Mouse (Mus musculus) right cerebral cortex, postnatal 10 days (tissue): ENCODE data around the gene Galnt7.
A peak's percentile ranks its signal among the peaks of the same experiment; 100 is the strongest.

Source experiments
- DNase-seq, 2 experiments: peaks; one replicate each; pipeline ENCODE4 v3.0.0; 2021; ENCODE audit warnings: low spot score in 2 of 2

Gene Galnt7

DNA sequence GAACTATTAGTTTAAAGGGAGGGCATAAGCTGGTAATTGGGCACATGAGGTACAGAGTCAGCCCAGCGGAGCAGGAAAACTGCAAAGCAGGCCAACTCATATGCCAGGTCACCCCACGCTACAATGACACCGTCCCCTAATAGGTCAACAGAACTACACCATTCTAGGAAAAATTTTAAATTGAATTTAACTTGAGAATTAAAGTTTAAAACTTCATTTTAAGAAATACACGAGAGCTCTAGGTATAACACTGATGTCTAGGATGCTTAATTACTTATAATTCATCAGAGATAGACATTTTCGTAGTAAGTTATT, 67.7 kb downstream of the Galnt7 start:
- no peak for DNase-seq

DNA sequence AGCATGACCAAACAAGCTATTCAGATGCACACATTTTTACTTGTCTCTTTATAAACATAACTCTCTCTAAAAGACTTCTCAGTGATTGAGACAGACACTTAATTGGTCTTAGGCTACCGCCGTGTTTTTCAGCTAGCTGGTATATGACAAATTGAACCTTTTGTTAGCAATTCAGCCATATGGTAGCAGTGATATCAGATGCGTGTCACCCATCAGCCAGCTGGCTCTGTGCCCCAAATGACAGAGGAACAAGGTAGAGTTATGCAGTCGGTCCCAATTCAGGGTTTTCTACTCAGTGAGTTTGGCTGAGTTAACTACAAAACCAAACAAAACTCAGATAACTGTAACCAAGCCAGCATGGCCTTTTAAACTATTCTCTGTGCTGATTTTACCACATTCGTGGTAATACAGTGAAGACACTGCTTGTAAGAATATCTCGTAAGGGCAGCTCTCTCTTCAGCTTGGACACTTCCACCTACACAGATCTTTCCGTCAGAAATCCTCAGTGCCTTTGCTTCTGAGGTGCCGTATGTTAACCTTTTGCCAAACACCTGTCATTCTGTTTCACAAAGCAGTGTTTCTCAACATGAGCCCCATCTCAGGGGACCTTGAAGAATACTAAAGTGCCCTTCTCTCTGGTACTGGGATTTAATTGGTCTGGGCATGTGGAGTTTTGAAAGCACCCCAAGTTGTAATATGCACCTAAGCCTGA, 68.3 kb downstream of the Galnt7 start:
- no peak for DNase-seq

DNA sequence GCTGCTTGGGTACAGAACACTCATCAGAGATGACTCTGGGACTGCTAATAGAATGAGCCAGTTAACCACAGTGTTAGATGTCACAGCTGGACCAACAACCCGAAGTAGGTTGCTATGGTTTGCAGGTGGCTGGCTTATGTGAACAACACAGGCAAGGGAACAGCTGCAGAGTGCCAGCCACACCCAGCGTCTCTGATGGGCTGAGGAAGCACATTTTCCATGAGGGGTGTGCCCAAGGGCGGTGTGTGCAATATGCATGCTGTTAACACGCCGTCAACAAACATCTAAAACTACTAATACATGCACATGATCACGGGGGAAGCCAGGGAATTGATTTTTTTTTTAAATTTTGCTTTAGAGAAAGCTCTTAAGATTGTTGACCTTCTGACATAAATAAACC, 73.0 kb downstream of the Galnt7 start:
- no peak for DNase-seq

DNA sequence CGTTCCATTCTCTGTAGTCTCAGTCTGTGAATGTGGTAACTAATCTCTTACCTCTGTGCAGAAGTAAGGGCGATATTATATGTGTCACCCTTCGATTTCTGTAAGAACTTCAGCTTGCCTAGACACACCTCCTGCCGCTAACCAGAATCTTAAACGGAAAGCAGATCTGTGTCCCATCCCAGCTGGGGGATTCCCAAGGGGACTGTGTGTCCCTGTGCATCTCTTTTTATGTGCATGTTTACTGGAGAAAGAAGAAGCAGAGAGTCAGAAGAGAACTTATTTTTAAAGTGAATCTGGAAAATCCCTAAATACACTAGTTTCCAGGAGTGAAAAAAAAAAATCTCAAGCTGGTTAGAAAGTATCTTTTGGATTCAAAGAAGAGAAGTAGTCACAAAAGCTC, 75.5 kb downstream of the Galnt7 start:
- no peak for DNase-seq

DNA sequence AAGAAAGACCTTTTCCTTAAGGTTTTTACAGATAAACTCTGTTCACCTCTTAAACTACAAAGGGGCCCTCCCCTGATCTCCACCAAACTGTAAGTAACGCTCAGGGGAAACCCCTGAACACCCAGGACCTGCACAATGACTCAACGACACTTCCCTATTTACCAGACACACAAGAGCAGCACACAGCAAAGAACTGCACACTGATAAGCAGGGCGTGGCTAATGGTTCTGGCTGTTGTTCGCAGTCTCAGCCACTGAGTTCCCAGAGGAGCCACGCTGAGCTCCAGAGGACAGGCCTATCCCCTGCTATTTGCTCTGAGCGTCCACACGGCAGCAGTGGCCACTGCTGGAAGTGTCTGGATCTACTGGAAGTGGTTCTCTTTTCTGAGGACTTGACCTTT, 76.6 kb downstream of the Galnt7 start:
- no peak for DNase-seq

DNA sequence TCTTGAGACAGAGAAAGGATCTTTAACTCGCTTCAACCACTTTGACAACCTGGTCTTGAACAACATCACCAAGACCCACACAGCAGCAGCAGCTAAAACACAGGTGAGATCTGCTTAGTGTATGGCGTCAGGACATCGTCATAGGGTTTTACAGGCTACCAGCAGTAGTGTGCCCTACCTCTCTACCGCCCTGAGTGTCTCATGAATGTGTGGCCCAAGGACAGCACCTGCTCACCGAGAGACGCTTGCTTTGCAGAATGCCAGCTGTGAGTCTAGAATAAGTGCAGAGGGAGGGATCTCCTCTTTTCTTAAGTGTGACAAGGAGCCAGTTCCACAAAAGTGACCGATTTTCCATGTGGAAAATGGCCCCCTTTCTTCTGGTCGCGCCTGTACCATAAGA, 77.5 kb downstream of the Galnt7 start:
- no peak for DNase-seq

DNA sequence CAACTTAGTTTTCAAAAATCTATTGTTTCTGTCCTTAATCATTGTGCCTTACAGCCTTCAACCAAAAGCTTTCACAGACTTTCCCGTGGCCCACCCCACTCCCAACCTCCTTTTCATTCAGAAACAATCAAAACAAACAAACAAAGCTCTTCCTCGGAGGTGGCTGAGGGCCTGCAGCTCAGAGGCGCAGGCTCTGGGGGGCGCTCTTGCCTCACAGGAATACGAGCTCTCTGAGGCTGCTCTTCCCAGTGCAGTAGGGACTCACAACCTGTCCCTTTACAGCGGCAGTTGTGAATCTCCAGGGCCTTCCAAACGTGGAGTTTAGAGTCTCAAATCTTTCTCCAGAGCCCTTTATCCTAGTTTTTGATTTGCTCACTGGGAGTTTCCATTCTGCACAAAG, 78.4 kb downstream of the Galnt7 start:
- peak; percentile 66 to 81 for DNase-seq

DNA sequence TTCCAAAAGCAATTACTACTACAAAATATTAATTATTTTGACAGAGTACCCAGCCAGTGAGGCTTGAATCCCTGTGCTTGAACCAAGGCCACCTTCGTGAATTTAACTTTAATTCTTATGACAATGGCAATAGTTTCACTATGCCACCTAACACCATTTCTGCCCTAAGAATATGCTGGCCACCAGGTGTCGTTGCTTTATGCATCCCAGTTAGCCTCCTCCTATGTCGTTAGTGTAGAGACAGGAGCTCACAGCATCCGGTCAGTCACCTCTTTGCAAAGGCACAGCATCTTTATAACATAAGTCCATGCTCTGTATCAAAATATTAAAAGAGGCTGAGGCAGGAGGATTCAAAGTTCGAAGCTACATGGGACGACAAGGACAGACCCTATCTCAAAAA, 79.0 kb downstream of the Galnt7 start:
- no peak for DNase-seq

DNA sequence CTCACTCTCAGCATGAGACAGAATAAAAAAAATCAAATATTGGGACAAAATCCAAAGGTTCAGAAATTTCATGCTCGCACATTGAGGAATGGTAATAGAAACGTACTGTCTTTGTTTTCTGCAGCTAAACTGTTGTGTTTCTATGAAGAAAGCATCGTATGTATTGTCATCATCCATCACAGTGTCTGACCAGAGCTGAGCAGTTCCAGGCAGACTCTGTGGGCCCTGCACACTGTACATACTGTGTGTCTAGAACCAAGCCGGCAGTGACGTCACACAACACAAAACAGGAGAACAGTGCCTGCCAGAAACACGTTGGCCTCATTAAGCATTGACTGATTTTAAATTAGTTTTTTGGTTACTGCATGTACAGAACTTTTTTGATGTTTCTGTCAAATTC, 82.9 kb downstream of the Galnt7 start:
- DNase-seq: no peak

DNA sequence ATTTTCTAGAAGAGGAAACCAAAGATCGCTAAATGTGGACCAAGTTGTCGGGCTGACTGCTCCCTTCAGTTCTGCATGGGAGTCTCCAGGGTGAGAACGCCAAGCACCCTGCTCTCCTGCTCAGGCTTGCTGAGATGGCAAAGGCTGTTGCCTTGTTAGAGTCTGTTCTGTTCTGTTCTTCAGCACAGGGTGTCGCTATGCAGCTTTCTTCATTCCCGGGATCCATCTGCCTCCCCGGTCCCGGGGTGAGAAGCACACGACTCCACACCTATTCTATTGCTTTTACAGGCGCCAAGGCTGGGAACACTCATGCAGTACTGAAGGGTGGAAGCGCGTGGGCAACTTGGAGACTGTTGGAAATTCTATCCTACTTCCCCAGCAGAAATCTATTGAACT, 83.4 kb downstream of the Galnt7 start:
- peak; percentile 38 to 48 for DNase-seq

DNA sequence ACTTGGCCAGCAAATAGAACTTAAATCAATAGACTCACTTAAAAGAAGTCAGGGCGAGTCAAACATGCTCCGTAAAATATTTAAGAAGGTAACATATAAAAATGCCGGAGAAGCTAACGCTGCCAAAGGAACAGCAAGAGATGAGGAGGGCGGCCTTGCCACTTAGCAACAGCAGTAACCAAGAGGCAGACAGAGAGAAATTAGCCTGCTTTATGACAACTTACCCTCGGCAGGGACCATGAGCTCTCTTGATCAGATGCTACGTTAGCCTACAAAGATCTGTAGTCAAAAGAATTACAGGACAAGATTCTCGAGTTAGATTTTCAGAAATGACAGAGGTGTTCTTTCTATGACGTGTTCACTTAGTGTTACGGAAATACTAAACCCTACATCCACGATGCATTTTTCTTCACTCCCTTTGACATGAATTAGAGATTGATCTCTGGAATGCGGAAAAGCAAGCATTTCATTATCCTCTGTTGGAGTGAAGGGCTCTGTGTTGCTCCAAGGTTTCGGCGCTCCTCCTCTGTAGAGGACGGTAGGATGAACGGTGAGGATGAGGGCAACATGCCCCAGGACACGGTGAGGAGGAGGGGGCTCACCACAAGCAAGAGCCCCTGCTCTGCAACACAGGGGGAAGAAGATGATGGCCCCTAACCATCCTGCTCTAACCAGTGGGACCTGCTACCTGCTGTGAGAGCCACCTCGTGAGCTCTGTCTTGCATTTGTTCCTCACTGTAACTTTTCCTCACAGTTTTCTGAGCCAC, 84.0 kb downstream of the Galnt7 start:
- DNase-seq: no peak

DNA sequence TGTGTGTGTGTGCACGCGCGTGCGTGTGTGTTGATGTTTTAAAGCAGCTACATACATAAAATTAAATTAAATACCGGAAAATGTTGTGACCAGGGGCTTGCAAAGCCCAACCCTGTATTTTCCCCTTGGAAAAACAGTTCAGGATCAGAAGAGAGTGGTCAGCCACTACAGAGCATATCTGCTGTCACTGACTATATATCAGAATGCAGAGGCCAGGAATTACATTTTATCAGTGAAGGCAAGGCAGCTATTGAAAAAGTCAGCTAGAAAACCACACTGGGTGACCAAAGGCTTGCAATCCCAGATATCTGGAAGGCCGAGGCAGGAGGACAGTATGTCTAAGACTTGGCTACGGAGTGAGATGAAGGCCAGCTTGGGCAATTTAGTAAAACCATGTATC, 84.8 kb downstream of the Galnt7 start:
- no peak for DNase-seq

DNA sequence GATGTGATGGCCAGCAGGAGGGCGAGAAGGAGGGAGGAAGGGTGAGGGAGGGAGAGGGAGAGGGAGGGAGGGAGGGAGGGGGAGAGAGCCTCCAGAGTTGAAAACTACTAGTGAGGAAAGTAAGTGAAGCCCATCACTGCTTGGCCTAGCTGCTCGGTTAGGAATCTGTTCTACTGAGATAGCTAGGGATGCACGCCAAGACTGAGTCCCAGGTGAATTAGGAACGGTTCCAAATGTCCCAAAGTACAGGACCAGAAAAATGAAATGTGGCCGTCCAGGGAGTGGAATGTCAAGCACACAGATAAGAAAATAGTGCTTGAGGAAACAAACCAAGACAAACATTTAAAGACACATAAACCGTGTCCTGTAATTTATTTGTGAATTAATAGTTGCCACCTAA, 87.8 kb downstream of the Galnt7 start:
- no peak for DNase-seq

DNA sequence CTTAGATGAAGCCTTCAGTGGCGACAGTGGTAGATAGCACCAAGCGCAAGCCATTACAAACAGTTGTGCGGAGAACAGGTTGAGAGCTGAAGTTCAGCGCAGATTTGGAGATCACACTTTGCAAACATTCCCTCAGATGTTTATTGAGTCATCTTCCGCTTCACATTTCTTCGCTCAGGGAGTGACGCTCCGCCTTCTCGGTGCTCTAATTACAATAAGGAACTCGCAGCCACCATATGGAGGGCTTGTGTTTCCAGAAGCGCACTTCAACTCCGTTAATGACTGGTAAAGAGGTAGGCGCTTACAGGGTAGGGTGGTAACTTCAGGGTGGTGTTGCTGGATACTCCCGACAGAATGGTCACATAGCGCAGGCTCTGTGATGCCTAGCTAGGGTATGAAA, 89.1 kb downstream of the Galnt7 start:
- peak in 1 of 2 experiments; percentile 33 for DNase-seq

DNA sequence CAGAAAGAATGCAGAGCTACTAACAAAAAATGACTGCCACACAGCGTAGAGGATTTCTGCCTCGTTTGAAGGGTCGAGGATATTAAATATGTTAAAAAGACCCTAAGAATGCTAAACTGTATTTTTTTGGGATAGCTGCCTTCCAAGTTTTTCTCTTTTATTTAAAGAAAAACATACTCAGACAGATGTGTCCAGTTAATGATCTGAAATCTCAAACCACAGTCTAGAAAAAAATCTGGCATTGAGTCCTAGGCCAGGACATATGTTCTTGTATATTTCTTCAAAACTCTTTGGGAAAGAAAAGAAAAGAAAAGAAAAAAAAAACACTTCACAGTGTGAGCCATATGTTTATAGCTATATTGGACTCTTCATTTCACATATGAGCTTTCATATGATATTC, 90.1 kb downstream of the Galnt7 start:
- DNase-seq: no peak

DNA sequence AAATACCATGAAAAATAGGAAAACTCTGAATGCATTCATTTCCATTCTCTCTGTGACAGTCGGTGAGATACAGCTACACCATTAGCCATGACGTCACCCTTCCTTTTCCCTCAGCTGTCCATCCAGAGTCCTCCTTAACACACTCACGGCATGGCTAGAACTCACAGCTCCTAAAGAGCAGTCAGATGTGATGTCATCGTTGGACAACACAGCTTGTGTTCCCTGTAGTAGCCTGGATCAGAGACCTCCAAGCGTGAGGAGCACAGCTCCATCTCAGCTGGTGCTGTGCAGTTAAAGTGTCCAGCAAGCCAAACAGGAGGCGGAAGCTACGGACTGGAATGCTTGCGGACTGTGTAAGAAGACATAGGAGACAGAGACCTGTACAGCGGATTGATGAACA, 91.9 kb downstream of the Galnt7 start:
- DNase-seq: no peak

DNA sequence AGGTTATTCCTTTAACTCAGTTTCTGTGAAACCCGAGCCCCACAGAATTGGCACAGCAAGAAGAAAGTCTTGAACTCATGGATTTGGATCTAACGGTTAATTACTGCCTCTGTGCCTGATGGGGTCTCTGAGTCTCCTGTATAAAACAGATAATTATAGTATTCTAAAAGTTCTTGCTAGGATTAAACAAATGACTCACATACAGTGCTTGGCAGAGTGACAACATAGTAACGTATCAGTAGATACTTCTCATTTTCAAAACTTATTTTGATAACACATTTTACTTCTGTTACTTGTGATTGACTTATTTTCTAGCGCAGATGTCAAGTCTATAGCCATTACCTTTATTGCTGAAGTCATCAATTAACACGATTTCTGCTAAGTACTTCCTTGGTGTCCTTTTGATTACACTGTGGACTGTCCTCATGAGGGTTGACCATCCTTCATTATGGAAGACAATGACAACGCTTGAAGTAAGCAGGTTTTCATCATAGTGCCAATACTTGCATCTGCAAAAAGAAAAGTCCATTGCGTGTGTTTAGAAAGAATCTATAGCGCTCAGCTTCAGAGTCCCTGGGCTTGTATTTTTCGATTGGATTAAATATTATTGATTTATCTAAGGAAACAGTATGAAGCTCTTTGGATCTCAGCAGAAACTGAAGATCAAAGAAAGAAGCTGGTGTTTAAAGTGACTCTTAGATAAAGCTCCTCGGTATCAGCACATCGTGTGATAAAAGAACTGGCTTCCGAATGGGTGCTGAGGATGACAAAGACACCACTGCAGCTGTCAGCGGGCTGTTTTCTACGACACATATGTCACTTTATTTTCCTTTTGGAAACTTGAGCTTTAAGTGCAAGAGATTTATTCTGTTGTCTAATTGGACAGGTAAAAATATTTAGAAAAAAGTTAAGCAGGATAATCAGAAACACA, 100.5 kb downstream of the Galnt7 start:
- DNase-seq: no peak

DNA sequence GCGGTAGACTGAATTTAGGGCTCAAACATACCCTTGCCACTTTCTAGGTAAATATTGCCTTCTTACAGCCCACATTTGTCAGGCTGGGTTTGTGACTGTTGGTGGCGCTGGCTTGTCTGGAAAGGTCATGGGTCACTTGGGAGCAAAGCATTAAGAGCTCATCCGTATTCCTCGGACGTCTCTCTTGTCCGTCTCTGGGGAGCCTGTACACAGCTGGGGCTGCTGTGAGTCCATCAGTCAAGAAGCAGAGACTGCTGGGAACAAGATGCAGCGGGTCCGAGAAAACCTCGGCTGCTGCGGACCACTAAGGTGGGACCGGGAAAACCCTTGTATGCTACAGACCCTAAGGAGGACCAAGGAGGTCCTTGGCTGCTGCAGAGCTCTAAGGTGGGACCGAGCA, 105.3 kb downstream of the Galnt7 start:
- no peak for DNase-seq

DNA sequence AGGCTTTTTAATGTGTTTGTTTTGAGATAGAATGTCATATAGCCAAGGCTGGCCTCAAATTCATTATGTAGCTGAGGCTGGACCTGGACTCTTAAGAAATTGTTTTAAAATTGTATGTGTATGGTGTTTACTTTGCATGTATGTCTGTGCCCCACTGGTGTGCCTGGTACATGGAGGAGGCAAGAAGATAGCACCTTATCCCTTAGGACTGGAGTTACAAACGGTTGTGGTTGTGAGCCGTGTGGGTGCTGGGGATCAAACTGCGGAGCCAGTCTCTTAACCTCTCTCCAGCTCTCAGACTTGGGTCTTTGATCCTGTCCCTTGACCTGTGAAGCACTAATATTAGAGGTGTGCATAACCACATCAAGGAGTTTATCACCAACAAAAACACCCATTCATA, 106.0 kb downstream of the Galnt7 start:
- DNase-seq: no peak

DNA sequence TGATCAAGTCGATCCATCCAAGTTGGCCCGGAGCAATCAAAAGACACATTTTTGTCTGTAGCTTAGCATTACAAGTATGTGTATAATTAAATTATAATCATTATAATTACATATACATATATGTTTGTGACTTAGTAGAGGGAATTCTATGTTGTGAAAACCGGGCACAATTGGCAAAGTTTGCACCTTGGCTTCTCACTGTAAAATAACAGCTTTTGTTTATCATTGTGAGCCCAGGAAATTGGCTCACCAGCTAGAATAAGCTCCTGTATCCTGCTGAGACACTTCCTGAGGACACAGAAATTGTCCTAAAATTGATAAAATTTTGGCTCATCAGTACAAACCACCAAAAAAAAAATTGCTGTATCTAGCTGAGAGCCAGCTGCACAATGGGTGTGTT, 106.4 kb downstream of the Galnt7 start:
- DNase-seq: no peak

DNA sequence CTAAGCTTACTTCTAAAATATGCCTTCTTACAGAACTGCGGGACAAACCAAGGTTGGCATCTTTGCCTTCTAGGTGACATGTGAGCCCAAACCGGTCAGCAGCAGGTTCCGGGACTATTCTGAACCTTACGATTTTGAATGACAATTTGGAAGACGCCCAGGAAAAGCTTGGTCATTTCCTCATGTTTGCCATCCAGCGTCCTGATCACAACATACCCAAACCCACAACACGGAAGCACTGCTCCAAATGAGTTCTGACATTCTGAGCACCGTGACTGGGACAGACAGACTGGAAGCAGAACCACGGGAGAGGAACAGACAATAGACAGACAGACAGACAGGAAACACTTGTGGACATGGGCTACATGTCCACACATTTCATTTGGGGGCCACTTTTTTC, 111.4 kb downstream of the Galnt7 start:
- no peak for DNase-seq

DNA sequence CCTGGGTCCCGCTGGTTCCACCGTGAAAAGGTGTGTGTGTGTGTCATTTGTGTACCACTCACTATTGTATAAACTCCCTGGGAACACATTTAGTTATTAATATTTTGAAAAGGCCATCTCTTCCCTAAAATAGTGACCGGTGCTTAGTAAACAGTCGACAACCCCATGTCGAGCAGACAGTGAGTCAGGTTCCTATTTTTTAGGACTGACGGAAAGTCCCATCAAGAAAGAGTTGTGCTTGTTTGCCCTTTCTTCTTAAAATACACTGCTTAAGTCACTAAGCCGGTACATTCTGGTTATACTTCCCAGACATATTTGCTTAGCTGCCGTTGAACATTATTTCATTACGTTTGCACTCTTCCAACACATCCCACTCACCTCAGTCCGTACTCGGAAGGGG, 111.9 kb downstream of the Galnt7 start:
- DNase-seq: no peak
